Mouse (Mus musculus): ENCODE measurements at regions not wholly inside any gene's neighbourhood (a gene's known extent, or its start where the extent isn't known, plus 50 kb on each side); places are given as distances from the start of the nearest gene placed in this dataset.
"Not testable (repeated sequence)": the region's sequence is repeated elsewhere in the genome, so short reads cannot be mapped to it uniquely, and the experiment has no call there.

- DNase-seq, result no peak
Measured at GRCm38 (mm10) chr1:17545311-17545710, 600.4 kb downstream of the Crisp4 start.

GRCm38 (mm10) chr1:17538160-17538559 lies 607.5 kb downstream of the Crisp4 start:
- peak; percentile 1 to 15 for DNase-seq

GRCm38 (mm10) chr1:17531291-17531690 lies 614.4 kb downstream of the Crisp4 start:
- DNase-seq, result not testable (repeated sequence)

GRCm38 (mm10) chr1:17520118-17520517 lies 625.6 kb downstream of the Crisp4 start:
- DNase-seq, result no peak

GRCm38 (mm10) chr1:17506125-17507112 lies 639.3 kb downstream of the Crisp4 start:
- DNase-seq, result no peak

- no peak for DNase-seq
Measured at GRCm38 (mm10) chr1:17493596-17493995, 652.1 kb downstream of the Crisp4 start.

GRCm38 (mm10) chr1:17489854-17490202 lies 655.9 kb downstream of the Crisp4 start:
- DNase-seq, result not testable (repeated sequence)

- not testable (repeated sequence) for DNase-seq
Measured at GRCm38 (mm10) chr1:17489192-17489853, 656.4 kb downstream of the Crisp4 start.

- no peak for DNase-seq
Measured at GRCm38 (mm10) chr1:17451204-17451866, 694.4 kb downstream of the Crisp4 start.

GRCm38 (mm10) chr1:17450715-17451114 lies 695.0 kb downstream of the Crisp4 start:
- no peak for DNase-seq

- DNase-seq, result no peak
Measured at GRCm38 (mm10) chr1:17450295-17450694, 695.4 kb downstream of the Crisp4 start.

- DNase-seq, result peak; percentile 2 to 7
Measured at GRCm38 (mm10) chr1:17449291-17449690, 696.4 kb downstream of the Crisp4 start.

- not testable (repeated sequence) for DNase-seq
Measured at GRCm38 (mm10) chr1:17434064-17434463, 711.6 kb downstream of the Crisp4 start.

- DNase-seq, result peak; percentile 12 to 24
Measured at GRCm38 (mm10) chr1:17415958-17416357, 729.7 kb downstream of the Crisp4 start.

- no peak for DNase-seq
Measured at GRCm38 (mm10) chr1:17394893-17395292, 750.8 kb downstream of the Crisp4 start.

- DNase-seq, result no peak
Measured at GRCm38 (mm10) chr1:17392114-17392819, 753.4 kb downstream of the Crisp4 start.

- DNase-seq, result no peak
Measured at GRCm38 (mm10) chr1:17377562-17377961, 768.1 kb downstream of the Crisp4 start.

GRCm38 (mm10) chr1:17348271-17348670 lies 797.4 kb downstream of the Crisp4 start:
- no peak for DNase-seq

- no peak for DNase-seq
Measured at GRCm38 (mm10) chr1:17337827-17338226, 807.9 kb downstream of the Crisp4 start.

GRCm38 (mm10) chr1:17311392-17311791 lies 834.3 kb downstream of the Crisp4 start:
- not testable (repeated sequence) for DNase-seq

- DNase-seq, result not testable (repeated sequence)
Measured at GRCm38 (mm10) chr1:17309928-17310327, 835.8 kb downstream of the Crisp4 start.

Data from cerebellum, postnatal 10 days (tissue).